Mouse (Mus musculus): ENCODE measurements at regions not wholly inside any gene's neighbourhood (a gene's known extent, or its start where the extent isn't known, plus 50 kb on each side); places are given as distances from the start of the nearest gene placed in this dataset.
"Not testable (repeated sequence)": the region's sequence is repeated elsewhere in the genome, so short reads cannot be mapped to it uniquely, and the experiment has no call there.

DNA sequence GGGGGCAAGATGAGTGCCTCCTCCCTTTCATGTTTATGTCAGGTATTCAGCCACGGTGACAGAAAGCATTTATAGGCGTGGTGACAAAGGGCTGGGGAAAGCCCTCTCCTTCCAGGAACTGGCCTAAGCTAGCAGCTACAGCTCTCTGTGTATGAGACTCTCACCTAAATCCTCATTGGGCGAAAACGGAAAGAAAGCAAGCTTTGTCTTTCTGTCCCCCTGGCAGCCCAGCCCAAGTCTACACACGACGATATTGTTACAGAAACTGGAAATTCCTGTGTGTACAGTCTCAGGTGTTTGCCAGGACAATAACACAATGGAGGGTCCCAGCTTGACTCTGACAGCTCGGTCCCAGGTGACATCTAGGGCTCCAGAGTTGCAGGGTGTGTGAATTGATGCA lies 60.0 kb downstream of the Dact2 start:
- no peak overlapping the region for H3K27ac ChIP-seq
- no peak for DNase-seq (ENCODE audit: low spot score in 2 of 2)
- no peak overlapping the region for H3K4me3 ChIP-seq
- TF ChIP-seq CTCF (conservative IDR thresholded peaks at IDR 0.05): no peak

DNA sequence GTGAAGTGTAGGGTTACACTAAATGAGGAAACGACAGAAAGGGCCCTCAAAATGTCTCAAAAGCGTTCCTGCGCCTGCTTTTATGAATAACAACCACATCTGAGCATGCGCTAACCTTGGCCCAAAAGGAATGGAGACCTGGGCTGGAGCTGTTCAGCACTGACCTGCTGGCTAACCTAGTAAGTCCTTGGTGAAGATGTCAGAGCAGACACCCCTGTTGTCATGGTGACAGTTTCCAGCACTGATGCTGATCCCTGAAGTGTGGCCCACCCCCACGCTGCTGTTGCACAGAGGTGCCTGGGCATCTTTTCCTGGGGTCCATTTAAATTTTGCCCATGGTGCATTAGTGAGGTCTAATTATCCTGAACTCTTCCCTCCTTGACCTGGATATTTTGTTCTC lies 62.4 kb downstream of the Dact2 start:
- TF ChIP-seq CTCF (conservative IDR thresholded peaks at IDR 0.05): no peak
- DNase-seq (ENCODE audit: low spot score in 2 of 2): no peak
- no peak overlapping the region for H3K4me3 ChIP-seq
- no peak overlapping the region for H3K27ac ChIP-seq

DNA sequence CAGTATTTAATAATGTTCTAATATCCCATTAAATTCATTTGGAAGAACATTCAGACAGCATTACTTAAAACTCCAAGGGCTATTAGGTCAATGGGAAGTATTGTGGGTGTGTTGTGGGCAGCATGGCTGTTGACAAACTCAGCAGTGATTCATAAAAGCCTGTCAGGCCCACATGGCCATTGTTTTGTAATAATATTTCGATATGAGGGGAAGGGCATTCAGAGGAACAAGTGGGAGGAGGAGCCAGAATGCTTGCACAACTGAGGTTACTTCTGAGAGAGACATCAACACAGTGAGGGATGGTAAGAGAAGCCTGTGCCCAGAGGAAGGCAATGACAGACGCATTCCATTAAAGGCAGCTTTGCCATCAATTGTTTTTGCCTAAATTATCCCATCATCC lies 63.8 kb downstream of the Dact2 start:
- Histone ChIP-seq H3K4me3 (no peak overlapping the region), H3K27ac (no peak overlapping the region)
- no peak for TF ChIP-seq CTCF (conservative IDR thresholded peaks at IDR 0.05)
- no peak for DNase-seq (ENCODE audit: low spot score in 2 of 2)

DNA sequence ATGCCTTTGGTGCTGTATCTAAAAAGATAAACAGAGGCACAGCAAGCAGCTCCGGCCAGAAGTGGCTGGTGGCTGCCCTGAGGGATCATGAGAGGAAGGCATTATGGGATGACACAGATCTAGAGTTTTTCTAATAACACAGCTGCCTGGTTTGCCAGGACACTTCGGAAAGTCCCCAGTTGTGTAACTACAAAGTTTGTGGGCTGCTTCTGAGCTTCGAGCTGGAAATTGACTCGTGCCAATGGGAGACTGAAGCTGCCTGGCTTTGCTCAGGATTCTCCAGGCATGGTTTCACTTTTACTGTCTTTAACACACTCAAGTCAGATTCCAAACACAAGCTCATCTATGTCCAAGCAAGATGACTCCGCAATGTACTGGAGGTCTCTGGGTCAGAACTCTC lies 65.2 kb downstream of the Dact2 start:
- TF ChIP-seq CTCF (conservative IDR thresholded peaks at IDR 0.05): no peak
- no peak overlapping the region for H3K4me3 ChIP-seq
- DNase-seq (ENCODE audit: low spot score in 2 of 2): no peak
- no peak overlapping the region for H3K27ac ChIP-seq

DNA sequence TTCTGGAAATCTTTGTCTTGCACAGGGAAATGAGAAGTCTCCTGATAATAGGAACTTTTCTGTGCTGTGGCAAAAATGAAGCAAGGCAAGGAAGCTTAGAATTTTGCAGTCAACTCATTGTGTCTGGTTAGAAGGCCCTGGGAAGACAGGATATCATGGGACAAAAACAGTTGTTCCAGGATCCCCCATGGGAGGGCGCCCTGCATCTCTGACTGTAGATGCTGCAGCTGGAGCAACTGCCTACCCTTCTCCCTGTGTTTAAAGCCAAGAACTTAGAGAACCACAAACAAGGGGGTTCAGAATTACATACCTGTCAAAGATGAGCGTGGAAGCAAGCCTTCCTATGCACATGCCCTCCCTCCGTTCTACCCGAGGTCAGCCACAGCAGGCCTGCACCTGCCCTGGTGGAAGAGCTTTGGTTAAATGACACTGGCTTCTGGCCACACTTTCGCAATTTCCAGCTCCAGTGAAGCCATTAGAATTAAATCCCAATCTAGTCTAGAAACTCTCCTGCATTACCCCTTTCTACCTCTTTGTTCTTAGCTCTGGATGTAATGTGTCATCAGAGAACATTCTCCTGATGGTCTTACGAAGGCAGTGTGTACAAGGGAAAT lies 67.3 kb downstream of the Dact2 start:
- TF ChIP-seq CTCF (conservative IDR thresholded peaks at IDR 0.05): peak; percentile 82
- Histone ChIP-seq H3K27ac (no peak overlapping the region), H3K4me3 (no peak overlapping the region)
- peak; percentile 69 to 83 for DNase-seq (ENCODE audit: low spot score in 2 of 2)

DNA sequence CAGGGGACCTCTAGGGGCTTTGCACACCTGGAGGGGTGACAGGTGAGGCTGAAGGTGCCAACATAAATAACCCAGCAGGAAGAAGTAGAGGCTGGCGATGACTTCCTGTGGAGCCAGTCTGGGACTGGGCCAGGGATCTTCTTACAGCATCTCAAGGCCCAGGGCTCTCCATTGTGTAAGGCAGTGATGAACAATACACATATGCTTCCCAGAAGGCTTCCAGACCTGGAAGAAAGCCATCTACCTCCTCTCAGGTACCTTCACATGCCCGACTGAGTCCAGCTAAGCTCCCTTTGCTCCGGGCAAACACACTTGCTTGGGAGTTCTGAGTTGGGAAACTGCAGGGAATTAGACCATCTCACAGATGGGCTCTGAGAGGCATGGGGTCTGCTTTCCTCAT lies 69.5 kb downstream of the Dact2 start:
- Histone ChIP-seq H3K4me3 (no peak overlapping the region), H3K27ac (no peak overlapping the region)
- no peak for TF ChIP-seq CTCF (conservative IDR thresholded peaks at IDR 0.05)
- DNase-seq (ENCODE audit: low spot score in 2 of 2): no peak

DNA sequence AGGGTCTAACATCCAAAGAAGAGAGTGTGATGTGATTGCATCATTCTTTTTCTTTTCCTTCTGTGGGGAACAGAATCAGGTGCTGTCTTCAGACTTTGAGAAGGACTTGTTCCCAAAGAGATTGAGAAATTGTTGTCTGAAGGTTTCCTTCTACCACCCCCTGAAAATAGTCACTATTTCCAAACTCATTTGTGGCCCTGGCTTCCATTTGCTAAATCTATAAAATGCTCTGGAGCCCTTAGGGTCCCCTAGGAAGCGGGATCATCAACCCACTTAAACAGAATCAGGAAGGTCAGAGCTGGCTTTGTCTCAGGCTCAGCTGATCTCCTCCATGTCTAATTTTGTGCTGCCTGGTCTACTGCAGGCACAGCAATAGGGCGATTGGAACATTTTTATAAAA lies 70.1 kb downstream of the Dact2 start:
- no peak for DNase-seq (ENCODE audit: low spot score in 2 of 2)
- no peak for TF ChIP-seq CTCF (conservative IDR thresholded peaks at IDR 0.05)
- H3K27ac ChIP-seq: no peak overlapping the region
- H3K4me3 ChIP-seq: no peak overlapping the region

DNA sequence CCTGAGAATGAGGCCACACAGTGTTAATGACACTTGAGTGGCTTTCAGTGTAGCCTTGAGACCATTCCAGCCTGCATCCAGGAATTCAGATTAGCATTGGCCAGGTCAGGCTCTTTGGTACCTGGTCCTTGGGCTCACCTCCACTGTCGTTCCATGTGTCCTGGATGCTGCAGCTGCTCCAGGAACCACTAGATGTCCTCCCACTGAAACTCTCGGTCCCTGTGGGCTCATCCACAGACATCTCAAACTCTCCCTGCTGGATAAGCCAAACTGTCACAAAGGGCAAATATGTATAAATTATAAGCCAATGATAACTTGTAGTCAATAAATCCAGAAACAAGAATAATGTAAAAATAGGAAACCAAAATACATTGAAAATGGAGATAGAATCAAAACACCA lies 67.7 kb upstream of the Gm7358 start:
- peak; percentile 75 for TF ChIP-seq CTCF (conservative IDR thresholded peaks at IDR 0.05)
- H3K4me3 ChIP-seq; H3K27ac ChIP-seq; DNase-seq (ENCODE audit: low spot score in 2 of 2): not testable (repeated sequence)

DNA sequence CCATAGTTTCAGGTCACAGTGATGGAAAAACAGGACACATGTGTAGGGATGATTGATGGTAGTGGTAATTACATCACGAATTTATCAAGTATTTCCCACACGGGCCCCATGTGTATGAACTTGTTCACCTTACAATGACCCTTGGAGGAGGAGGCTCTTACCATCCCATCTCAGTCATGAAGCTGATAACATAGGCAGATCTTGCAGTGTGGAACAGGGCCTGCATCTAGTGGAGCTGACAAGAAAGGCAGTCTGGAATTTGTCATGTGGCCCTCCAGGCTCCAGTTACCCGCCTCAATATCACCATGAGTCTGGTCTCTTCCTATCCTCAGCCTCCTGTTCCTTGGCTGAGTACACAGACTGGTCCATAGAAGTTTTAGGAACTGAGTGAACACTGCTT lies 59.5 kb upstream of the Gm7358 start:
- no peak for DNase-seq (ENCODE audit: low spot score in 2 of 2)
- H3K27ac ChIP-seq: no peak overlapping the region
- no peak overlapping the region for H3K4me3 ChIP-seq
- TF ChIP-seq CTCF (conservative IDR thresholded peaks at IDR 0.05): no peak

DNA sequence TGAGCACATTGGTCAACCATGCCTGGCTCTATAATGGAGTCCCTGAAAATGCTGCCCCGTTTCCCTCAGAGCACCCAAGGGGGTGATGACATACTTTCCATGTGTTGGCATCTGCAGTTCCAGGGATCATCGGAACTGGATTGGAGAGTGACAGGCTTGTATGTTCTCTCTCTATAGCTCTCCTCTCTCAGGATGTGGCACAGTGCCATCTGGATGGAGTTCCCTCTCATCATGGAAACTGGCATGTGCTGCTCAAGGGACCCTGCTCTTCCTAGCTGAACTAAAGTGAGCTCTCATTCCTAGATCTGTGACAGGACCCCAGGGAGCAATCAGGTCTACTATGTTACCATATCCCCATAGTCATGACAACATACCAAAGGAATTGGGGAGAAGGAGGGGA lies 56.9 kb upstream of the Gm7358 start:
- H3K4me3 ChIP-seq: no peak overlapping the region

DNA sequence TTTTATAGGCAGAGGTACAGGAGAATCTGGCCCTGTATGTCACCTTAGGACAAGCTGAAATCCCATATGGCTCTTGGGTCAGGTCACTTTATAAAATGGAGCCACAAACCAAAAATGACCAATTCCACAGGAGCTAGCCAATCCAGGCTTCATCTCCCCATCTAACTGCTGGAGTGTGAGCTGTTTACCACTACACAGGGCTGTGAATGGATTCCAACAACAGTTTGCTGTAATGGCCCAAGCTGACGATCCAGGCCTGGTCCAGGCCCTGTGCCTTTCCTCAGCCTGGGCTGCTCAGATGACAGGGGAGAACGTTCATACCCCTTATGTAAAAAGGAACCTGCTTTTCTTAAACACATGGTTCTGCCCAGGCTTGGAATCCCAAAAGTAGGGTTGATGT lies 55.5 kb upstream of the Gm7358 start:
- Histone ChIP-seq H3K4me3 (no peak overlapping the region), H3K27ac (no peak overlapping the region)
- no peak for TF ChIP-seq CTCF (conservative IDR thresholded peaks at IDR 0.05)
- no peak for DNase-seq (ENCODE audit: low spot score in 2 of 2)

More for the DNA sequence above, 56.9 kb upstream of the Gm7358 start:
- DNase-seq (ENCODE audit: low spot score in 2 of 2): no peak
- no peak overlapping the region for H3K27ac ChIP-seq
- no peak for TF ChIP-seq CTCF (conservative IDR thresholded peaks at IDR 0.05)

DNA sequence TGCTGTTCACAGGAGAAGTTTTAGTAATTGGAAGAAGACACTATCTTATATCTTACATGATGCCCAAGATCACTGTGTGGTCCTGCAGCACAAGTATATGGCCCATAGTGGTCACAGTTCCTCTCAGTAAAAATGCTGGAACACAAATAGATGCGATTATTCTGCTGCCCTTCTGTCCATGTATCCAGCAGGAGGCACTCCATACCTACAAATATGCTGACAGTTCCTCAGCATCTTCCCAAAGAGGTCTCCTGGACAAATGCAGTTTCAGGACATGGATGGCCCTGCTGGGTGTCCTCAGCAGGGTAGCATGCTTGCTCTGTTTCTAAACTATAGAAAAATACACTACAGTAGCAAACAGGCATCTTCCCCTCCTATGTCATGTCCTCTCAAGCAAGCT lies 52.4 kb upstream of the Gm7358 start:
- H3K4me3 ChIP-seq, H3K27ac ChIP-seq: not testable (repeated sequence)
- peak; percentile 71 for TF ChIP-seq CTCF (conservative IDR thresholded peaks at IDR 0.05)
- peak; percentile 32 to 40 for DNase-seq (ENCODE audit: low spot score in 2 of 2)
